Mouse (Mus musculus) kidney, adult 2 months (tissue): Measurements from ENCODE around the gene Tecpr2. TPM values are rescaled to one million over a fixed set of nuclear protein-coding genes. Genes with fewer than 3 reads are reported as not detected.

Experiments
- DNase-seq: peaks from one replicate; pipeline ENCODE4 v3.0.0; 2021
- H3K27ac ChIP-seq: fragments of 200-500 bp; 2 replicates; pipeline ENCODE4 v1.5.1; 2012; ENCODE audit warnings: low read depth, low read length, control low read depth, inconsistent platforms; ENCODE audit not compliant: insufficient read depth
- H3K27me3 ChIP-seq: fragments of 200-500 bp; replicated peaks from 2 replicates; pipeline ENCODE4 v1.6.1; 2012; ENCODE audit warnings: mild to moderate bottlenecking, moderate library complexity, low read length, inconsistent platforms; ENCODE audit not compliant: control insufficient read depth, insufficient read depth
- H3K36me3 ChIP-seq: fragments of 200-500 bp; 2 replicates; pipeline ENCODE4 v1.6.1; 2012; ENCODE audit warnings: mild to moderate bottlenecking, moderate library complexity, low read length, inconsistent platforms; ENCODE audit not compliant: control insufficient read depth, insufficient read depth
- H3K4me1 ChIP-seq: fragments of 200-500 bp; 2 replicates; pipeline ENCODE4 v1.6.1; 2011; ENCODE audit warnings: low read length; ENCODE audit not compliant: control insufficient read depth, insufficient read depth
- H3K4me3 ChIP-seq: fragments of 200-500 bp; 2 replicates; pipeline ENCODE4 v1.5.1; 2011; ENCODE audit warnings: mild to moderate bottlenecking, low read depth, low read length, control low read depth; ENCODE audit not compliant: insufficient read depth
- CTCF ChIP-seq: fragments of 200-500 bp; conservative IDR thresholded peaks from 2 replicates; pipeline ENCODE4 v1.5.1; 2011; ENCODE audit warnings: low read depth, mild to moderate bottlenecking, control low read depth, low read length, moderate library complexity, mixed read lengths; ENCODE audit not compliant: insufficient read depth, insufficient read length
- POLR2A ChIP-seq: fragments of 200-500 bp; IDR thresholded peaks from one replicate; pipeline ENCODE4 v1.6.1; 2011; ENCODE audit warnings: low read depth, low read length, control low read depth
- WGBS: fragments of 180-500 bp; shearing (Covaris S2); methylation state at CpG from one replicate; pipeline ENCODE4 v1.1.7; 2018; 5-methylcytosine and 5-hydroxymethylcytosine counted together
- polyA plus RNA-seq: library from polyadenylated mRNA; depleted of rRNA; stranded (reverse); fragments of >200 nt; gene quantifications from 2 replicates; pipeline ENCODE4 v1.2.3, GENCODE M21; 2012

Gene Tecpr2
- polyA plus RNA-seq, 1 experiment: 4.3 TPM

DNA sequence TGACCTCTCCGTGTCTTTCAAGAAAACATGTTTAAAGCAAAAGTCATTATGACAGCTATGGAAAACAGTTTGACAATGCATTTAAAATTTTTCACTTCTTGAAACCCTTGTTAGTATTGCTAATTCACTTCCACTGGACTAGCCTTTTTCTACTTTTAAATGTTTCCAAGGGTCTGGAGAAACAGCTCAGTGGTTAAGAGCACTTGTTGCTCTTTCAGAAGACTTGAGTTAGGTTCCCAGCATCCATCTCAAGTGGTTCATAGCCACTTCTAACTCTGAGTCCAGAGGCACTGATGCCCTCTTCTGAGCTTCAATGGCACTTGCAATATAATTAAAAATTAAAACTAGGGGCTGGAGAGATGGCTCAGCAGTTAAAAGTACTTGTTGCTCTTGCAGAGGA lies 2.8 kb downstream of the Tecpr2 start:
- Histone ChIP-seq H3K36me3 (no peaks in the 10 kb centered on the region), H3K27me3 (no peaks in the 10 kb centered on the region), H3K4me3 (no peak overlapping the region), H3K4me1 (peaks cover 6% of the 10 kb centered on the region; the same call in 1 of the 2 replicates), H3K27ac (no peak overlapping the region)
- no peak for DNase-seq
- TF ChIP-seq POLR2A (no peak), CTCF (no peak)
- WGBS: 85% methylated on average over 1 of the region's 1 CpGs

DNA sequence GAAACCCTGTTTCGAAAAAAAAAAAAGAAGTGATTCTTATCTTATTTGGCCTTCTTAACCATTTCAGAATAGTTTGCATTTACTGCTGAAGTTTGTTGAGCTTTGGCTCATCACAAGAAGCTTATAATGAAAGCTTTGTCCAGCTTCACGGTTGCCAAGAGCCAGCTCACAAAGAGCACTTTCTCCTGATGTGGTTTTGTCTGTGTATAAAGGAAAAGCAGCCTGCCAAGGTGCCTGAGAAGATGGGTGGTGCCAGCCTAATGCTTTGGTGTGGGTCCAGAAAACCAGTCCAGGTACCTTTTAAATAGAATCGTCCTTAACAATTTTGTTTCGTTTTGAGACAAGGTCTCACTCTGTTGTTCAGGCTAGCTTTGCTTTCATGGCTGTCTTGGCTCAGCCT lies 13.0 kb downstream of the Tecpr2 start:
- H3K4me1 ChIP-seq: no peaks in the 10 kb centered on the region
- TF ChIP-seq CTCF (no peak), POLR2A (no peak)
- WGBS: 77% methylated on average over 4 of the region's 4 CpGs
- no peaks in the 10 kb centered on the region for H3K36me3 ChIP-seq
- DNase-seq: no peak
- H3K4me3 ChIP-seq: no peak overlapping the region
- no peak overlapping the region for H3K27ac ChIP-seq
- no peaks in the 10 kb centered on the region for H3K27me3 ChIP-seq

DNA sequence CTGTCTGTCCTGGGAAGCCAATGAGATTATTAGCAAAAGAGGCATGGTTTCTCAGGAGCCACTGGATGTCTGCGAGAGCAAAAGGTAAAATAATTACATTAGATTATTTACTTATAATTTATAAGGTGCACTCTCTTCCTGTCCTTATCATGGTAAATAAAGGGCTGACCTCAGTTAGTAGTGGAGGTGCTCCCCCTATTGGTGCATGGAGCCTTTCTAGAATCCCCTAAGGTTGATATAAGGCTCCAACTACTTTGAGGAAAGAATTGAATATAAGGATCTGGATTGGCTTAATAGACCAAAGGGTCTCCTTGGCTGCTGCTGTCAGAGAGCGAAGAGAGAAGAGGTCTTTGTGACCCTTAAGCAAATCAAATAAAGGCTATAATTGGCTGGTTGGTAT lies 14.5 kb downstream of the Tecpr2 start:
- DNase-seq: peak; percentile 43
- WGBS: 89% methylated on average over 2 of the region's 2 CpGs
- no peaks in the 10 kb centered on the region for H3K27me3 ChIP-seq
- TF ChIP-seq CTCF (0 out of 2 replicates have a peak, but pooled peaks have one; percentile 6), POLR2A (no peak)
- peaks cover 7% of the 10 kb centered on the region; the same call in 1 of the 2 replicates for H3K4me1 ChIP-seq
- H3K27ac ChIP-seq: no peak overlapping the region
- H3K36me3 ChIP-seq: no peaks in the 10 kb centered on the region
- H3K4me3 ChIP-seq: no peak overlapping the region

DNA sequence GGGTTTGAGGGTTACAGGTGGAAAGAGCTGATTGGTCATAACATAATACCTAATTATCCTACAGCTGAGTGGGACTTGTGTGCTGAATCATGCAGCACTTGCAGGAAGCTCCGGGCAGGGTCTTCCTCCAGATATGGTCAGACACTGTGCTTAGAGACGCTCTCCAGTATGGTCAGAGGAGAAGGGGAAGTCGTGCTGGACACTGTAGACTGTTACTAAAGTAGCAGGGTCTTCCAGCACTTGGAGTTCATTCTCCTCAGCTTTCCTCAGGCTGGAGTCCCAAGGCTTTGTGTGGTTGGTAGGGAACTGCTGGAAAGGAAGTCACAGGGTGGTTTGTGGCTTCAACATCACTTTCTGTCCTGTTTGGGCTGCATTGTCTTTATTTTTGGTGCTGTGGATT lies 18.8 kb downstream of the Tecpr2 start:
- H3K27ac ChIP-seq: no peak overlapping the region
- H3K4me1 ChIP-seq: peaks cover 7% of the 10 kb centered on the region; the same call in 1 of the 2 replicates
- no peak overlapping the region for H3K4me3 ChIP-seq
- H3K27me3 ChIP-seq: no peaks in the 10 kb centered on the region
- TF ChIP-seq POLR2A (no peak), CTCF (no peak)
- no peaks in the 10 kb centered on the region for H3K36me3 ChIP-seq
- DNase-seq: no peak
- WGBS: 70% methylated on average over 3 of the region's 3 CpGs

DNA sequence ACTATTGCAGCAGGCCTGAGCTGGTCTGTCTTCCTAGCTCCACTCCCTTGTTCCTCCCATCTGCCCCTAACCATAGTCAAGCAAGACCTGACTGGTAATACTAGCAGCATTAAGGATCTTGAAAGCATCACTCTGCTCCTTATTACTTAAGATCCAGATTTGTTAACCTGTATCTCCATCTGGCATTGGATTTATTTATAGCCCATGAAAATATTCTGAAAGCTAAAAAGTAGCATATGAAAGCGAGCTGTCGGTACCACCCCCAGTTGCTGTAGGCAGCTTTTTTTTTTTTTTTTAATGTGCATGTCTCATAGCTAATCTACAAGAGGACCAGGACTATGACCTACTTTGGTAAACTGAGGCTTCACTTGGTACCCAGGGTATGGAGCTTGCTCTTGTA lies 20.9 kb downstream of the Tecpr2 start:
- Histone ChIP-seq H3K27me3 (no peaks in the 10 kb centered on the region), H3K4me3 (no peak overlapping the region), H3K27ac (no peak overlapping the region), H3K36me3 (no peaks in the 10 kb centered on the region), H3K4me1 (peaks cover 7% of the 10 kb centered on the region; the same call in 1 of the 2 replicates)
- WGBS: 93% methylated on average over 2 of the region's 2 CpGs
- TF ChIP-seq CTCF (no peak), POLR2A (no peak)
- DNase-seq: no peak

DNA sequence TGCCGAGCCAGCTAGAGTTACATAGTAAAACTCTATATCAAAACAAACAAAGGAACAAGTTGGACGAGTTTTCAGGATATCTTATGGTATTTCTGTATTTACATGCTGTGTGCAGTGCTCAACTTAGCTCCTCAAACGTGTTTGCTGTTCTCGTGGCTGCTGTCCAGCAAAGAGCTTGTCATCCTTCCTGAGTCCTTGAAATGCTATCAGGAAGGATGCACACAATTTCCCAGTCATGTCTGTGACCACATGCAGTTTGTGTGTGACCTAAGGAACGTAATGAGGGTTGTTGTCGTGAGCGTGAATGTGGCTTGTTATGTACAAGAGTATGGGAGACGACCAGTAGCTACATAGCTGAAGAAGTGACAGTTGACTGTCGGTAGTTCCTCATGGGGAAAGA lies 26.7 kb downstream of the Tecpr2 start:
- peaks cover 2% of the 10 kb centered on the region; the same call in 1 of the 2 replicates for H3K36me3 ChIP-seq
- TF ChIP-seq CTCF (no peak), POLR2A (no peak)
- no peaks in the 10 kb centered on the region for H3K4me1 ChIP-seq
- H3K27ac ChIP-seq: no peak overlapping the region
- no peak for DNase-seq
- H3K4me3 ChIP-seq: no peak overlapping the region
- 72% methylated on average over 9 of the region's 9 CpGs for WGBS
- no peaks in the 10 kb centered on the region for H3K27me3 ChIP-seq

DNA sequence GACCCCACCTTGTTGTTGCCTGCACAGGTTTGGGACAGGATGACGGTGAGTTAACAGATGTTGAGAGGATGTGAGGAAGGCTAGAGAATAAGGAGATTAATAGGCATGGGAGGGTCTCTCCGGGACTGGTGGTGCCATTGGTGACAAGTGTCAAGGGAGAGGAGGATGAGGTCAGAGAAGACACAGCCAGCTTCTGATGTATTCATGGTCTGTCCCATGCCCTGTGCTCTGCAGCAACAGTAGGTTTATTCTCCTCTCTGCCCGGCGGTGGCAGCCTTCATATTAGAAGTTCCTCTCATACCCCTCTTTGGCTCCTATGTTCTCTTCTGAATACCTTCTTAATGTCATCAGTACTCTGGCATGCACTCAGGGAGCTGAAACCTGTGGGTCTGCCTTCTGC lies 31.2 kb downstream of the Tecpr2 start:
- Histone ChIP-seq H3K36me3 (0 out of 2 replicates have a peak, but pooled peaks cover 2% of the 10 kb centered on the region), H3K4me3 (no peak overlapping the region), H3K27me3 (no peaks in the 10 kb centered on the region), H3K4me1 (no peaks in the 10 kb centered on the region), H3K27ac (no peak overlapping the region)
- 87% methylated on average over 4 of the region's 4 CpGs for WGBS
- DNase-seq: no peak
- no peak for TF ChIP-seq CTCF
- TF ChIP-seq POLR2A: no peak

DNA sequence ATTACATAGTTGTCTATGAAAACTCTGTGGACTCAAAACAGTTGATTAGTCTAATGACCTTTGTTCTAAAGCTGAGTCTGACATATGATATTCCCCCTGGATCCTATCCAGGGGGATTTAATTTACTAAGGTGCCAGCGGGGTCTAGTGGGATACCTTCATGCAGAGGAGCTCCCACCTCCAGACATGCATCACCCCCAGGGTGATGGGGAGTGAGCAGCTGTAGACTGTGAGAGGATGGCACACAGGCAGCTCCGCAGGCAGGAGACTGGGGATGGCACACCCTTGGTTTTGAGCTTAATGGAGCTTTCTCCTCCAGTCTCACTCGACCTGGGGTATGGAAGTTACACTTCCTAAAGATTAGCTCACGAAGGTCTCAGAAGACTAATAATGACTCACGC lies 32.5 kb downstream of the Tecpr2 start:
- Histone ChIP-seq H3K4me3 (no peak overlapping the region), H3K4me1 (no peaks in the 10 kb centered on the region), H3K36me3 (peaks cover 2% of the 10 kb centered on the region; the same call in 1 of the 2 replicates), H3K27me3 (no peaks in the 10 kb centered on the region), H3K27ac (no peak overlapping the region)
- TF ChIP-seq POLR2A (no peak), CTCF (no peak)
- WGBS: 84% methylated on average over 5 of the region's 5 CpGs
- no peak for DNase-seq
